In the genomic region with DNA sequence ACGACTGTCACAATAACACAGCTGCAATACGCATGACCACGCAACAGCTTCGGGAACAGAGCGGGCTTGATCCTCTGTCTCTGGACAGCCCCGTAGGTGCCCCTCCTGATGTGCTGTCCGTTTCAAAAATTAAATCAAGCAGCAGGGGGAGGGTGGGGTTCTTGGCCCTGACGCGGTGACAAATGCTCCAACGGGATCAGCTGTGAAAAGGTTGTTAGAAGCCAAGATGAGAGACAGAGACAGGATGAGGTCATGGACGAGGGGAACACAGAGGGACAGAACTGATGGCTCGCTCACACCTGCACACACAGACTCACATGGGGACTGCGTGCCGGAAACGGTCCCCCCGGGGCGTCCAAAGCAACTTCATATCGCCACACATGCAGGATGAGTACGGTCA, we compare ENCODE assay signal across 18 mouse cellular contexts. TPM values are rescaled to one million over a fixed set of nuclear protein-coding genes. Genes with fewer than 3 reads are reported as not detected.
A peak's percentile ranks its signal among the peaks of the same experiment; 100 is the strongest.
DNase-seq lines count a peak whose midpoint lies in the region; ATAC-seq lines count a peak whose summit lies in the region.
"Had no signal": no experiment of that assay in that cellular context is flagged by ENCODE, and none has a peak within 500 bp of the region (broad histone marks: within the 10 kb centered on the region; RNA-seq: fewer than 3 reads in every experiment).

No protein-coding gene starts in this region.

- H3K27ac ChIP-seq in forebrain, embryonic 11.5 days (ENCODE audit: low read depth, low read length), result peak overlapping the region; percentile 88
- no peak overlapping the region for H3K27ac ChIP-seq in forebrain, embryonic 16.5 days (ENCODE audit: low read length)
- H3K27ac ChIP-seq in neural tube, embryonic 12.5 days, result no peak overlapping the region
- peak overlapping the region; percentile 77 for H3K27ac ChIP-seq in hindbrain, embryonic 12.5 days
- H3K27ac ChIP-seq: gastrocnemius, adult 2 months; heart, adult 2 months; limb, embryonic 13.5 days; stomach, postnatal 0 days had no signal

- no peaks in the 10 kb centered on the region for H3K27me3 ChIP-seq in forebrain, embryonic 11.5 days (ENCODE audit: control insufficient read depth, insufficient read depth, low read length)
- no peaks in the 10 kb centered on the region for H3K27me3 ChIP-seq in forebrain, embryonic 16.5 days (replicated peaks; ENCODE audit: control insufficient read depth, insufficient read depth, low read length)
- H3K27me3 ChIP-seq in neural tube, embryonic 12.5 days (replicated peaks), result no peaks in the 10 kb centered on the region
- H3K27me3 ChIP-seq in hindbrain, embryonic 12.5 days, result no peaks in the 10 kb centered on the region

- no peak overlapping the region for H3K9ac ChIP-seq in forebrain, embryonic 11.5 days (ENCODE audit: low read length)
- no peak overlapping the region for H3K9ac ChIP-seq in forebrain, embryonic 16.5 days (replicated peaks; ENCODE audit: low read depth, low read length)
- 0 out of 2 replicates have a peak overlapping the region, but pooled peaks have one; percentile 17 for H3K9ac ChIP-seq in neural tube, embryonic 12.5 days
- H3K9ac ChIP-seq in hindbrain, embryonic 12.5 days, result no peak overlapping the region; the same call in 1 of the 2 replicates
- H3K9ac ChIP-seq: kidney, embryonic 15.5 days; limb, embryonic 13.5 days had no signal

- peaks cover 54% of the 10 kb centered on the region for H3K4me1 ChIP-seq in forebrain, embryonic 11.5 days (replicated peaks; ENCODE audit: control insufficient read depth, insufficient read depth, low read length)
- peaks cover 50% of the 10 kb centered on the region for H3K4me1 ChIP-seq in forebrain, embryonic 16.5 days (replicated peaks; ENCODE audit: control insufficient read depth, insufficient read depth, low read length)
- H3K4me1 ChIP-seq in neural tube, embryonic 12.5 days, result peaks cover 71% of the 10 kb centered on the region
- peaks cover 78% of the 10 kb centered on the region for H3K4me1 ChIP-seq in hindbrain, embryonic 12.5 days

- H3K4me3 ChIP-seq in forebrain, embryonic 11.5 days (ENCODE audit: low read depth, low read length), result no peak overlapping the region
- H3K4me3 ChIP-seq in forebrain, embryonic 16.5 days (replicated peaks; ENCODE audit: low read length), result no peak overlapping the region
- H3K4me3 ChIP-seq in neural tube, embryonic 12.5 days, result no peak overlapping the region
- no peak overlapping the region for H3K4me3 ChIP-seq in hindbrain, embryonic 12.5 days
- H3K4me3 ChIP-seq: erythroblast, embryonic 14.5 days; gastrocnemius, adult 2 months; heart, adult 2 months; kidney, embryonic 15.5 days; limb, embryonic 13.5 days had no signal

- H3K36me3 ChIP-seq in forebrain, embryonic 11.5 days (ENCODE audit: control insufficient read depth, insufficient read depth, low read length), result no peaks in the 10 kb centered on the region
- H3K36me3 ChIP-seq in forebrain, embryonic 16.5 days (ENCODE audit: control insufficient read depth, insufficient read depth), result no peaks in the 10 kb centered on the region
- peaks cover 29% of the 10 kb centered on the region for H3K36me3 ChIP-seq in neural tube, embryonic 12.5 days
- H3K36me3 ChIP-seq in hindbrain, embryonic 12.5 days, result peaks cover 13% of the 10 kb centered on the region; the same call in 1 of the 2 replicates
- H3K36me3 ChIP-seq: limb, embryonic 13.5 days had no signal

- no peaks in the 10 kb centered on the region for H3K9me3 ChIP-seq in forebrain, embryonic 11.5 days (ENCODE audit: control insufficient read depth, low read length)
- no peaks in the 10 kb centered on the region for H3K9me3 ChIP-seq in forebrain, embryonic 16.5 days (ENCODE audit: control insufficient read depth, low read length)
- no peaks in the 10 kb centered on the region for H3K9me3 ChIP-seq in neural tube, embryonic 12.5 days
- H3K9me3 ChIP-seq in hindbrain, embryonic 12.5 days (replicated peaks), result no peaks in the 10 kb centered on the region
- H3K9me3 ChIP-seq: kidney, embryonic 15.5 days; limb, embryonic 13.5 days had no signal

- no peak for ATAC-seq in forebrain, embryonic 11.5 days (replicated peaks; ENCODE audit: low FRiP score)
- no peak for ATAC-seq in forebrain, embryonic 16.5 days
- no peak for ATAC-seq in neural tube, embryonic 12.5 days (ENCODE audit: low FRiP score, low read depth)
- no peak for ATAC-seq in hindbrain, embryonic 12.5 days (ENCODE audit: low FRiP score)

- DNase-seq in forebrain, embryonic 11.5 days (ENCODE audit: low spot score), result no peak
- no peak for DNase-seq in neural tube, embryonic 10.5 days (ENCODE audit: extremely low spot score, low spot score)
- no peak for DNase-seq in thymus, adult 18-20 months
- no peak for DNase-seq in heart, postnatal 36 days
- DNase-seq in gastrocnemius, postnatal 14 days, result no peak
- DNase-seq: B cell, adult 2 months; cerebellum, adult 8-10 months; gastrocnemius, adult 2 months; heart, adult 2 months; lung, postnatal 14 days; right cerebral cortex, postnatal 14 days had no signal

- intact Hi-C loops in heart, postnatal 36 days (cut with DNase I), result no loop called here
- intact Hi-C loops in gastrocnemius, postnatal 14 days (cut with DNase I; ENCODE audit: low total_unique reads), result no loop called here

- WGBS in forebrain, embryonic 11.5 days, result 47% methylated on average over 19 of the region's 19 CpGs
- WGBS in forebrain, embryonic 16.5 days, result 31% methylated on average over 19 of the region's 19 CpGs
- 48% methylated on average over 19 of the region's 19 CpGs for WGBS in neural tube, embryonic 12.5 days
- WGBS in hindbrain, embryonic 12.5 days, result 46% methylated on average over 19 of the region's 19 CpGs

- no peak overlapping the region; the same call in 1 of the 2 replicates for H3K4me2 ChIP-seq in forebrain, embryonic 11.5 days (ENCODE audit: low read depth, low read length, severe bottlenecking)
- no peak overlapping the region for H3K4me2 ChIP-seq in forebrain, embryonic 16.5 days (ENCODE audit: low read length)
- no peak overlapping the region for H3K4me2 ChIP-seq in neural tube, embryonic 12.5 days (replicated peaks)
- H3K4me2 ChIP-seq in hindbrain, embryonic 12.5 days (replicated peaks), result no peak overlapping the region

RNA-seq across cellular contexts. Expression of gene Cntfr, which starts 23.7 kb away (rescaled TPM):
- polyA plus RNA-seq in forebrain, embryonic 11.5 days (2014; fragmentation: Nextera tagmentation; extraction: Ambion mirVana), result 35.2 and 37.1 TPM in 2 replicates
- 12.3 and 16.7 TPM in 2 replicates for polyA plus RNA-seq in forebrain, embryonic 16.5 days (2015; fragmentation: Nextera tagmentation; extraction: Ambion mirVana)
- 32.8 and 36.4 TPM in 2 replicates for polyA plus RNA-seq in neural tube, embryonic 12.5 days (2016; fragmentation: Nextera tagmentation; extraction: Ambion mirVana)
- 28.8 and 35.9 TPM in 2 replicates for polyA plus RNA-seq in hindbrain, embryonic 12.5 days (2016; fragmentation: Nextera tagmentation; extraction: Ambion mirVana)
- total RNA-seq in heart, postnatal 36 days (2021), result 1 to 10 TPM; 2.6 to 3.8 TPM
- 10 to 100 TPM; 15.3 to 38.0 TPM for total RNA-seq in gastrocnemius, postnatal 14 days (2021)
- polyA plus RNA-seq: erythroblast, embryonic 14.5 days had no signal

RNA-seq across cellular contexts. Expression of gene Il11ra1, which starts 26.6 kb away (rescaled TPM):
- polyA plus RNA-seq in forebrain, embryonic 11.5 days (2014; fragmentation: Nextera tagmentation; extraction: Ambion mirVana), result 65.0 and 66.9 TPM in 2 replicates
- 28.3 and 29.2 TPM in 2 replicates for polyA plus RNA-seq in forebrain, embryonic 16.5 days (2015; fragmentation: Nextera tagmentation; extraction: Ambion mirVana)
- polyA plus RNA-seq in neural tube, embryonic 12.5 days (2016; fragmentation: Nextera tagmentation; extraction: Ambion mirVana), result 73.3 and 79.5 TPM in 2 replicates
- polyA plus RNA-seq in hindbrain, embryonic 12.5 days (2016; fragmentation: Nextera tagmentation; extraction: Ambion mirVana), result 125 and 141 TPM in 2 replicates
- 10 to 100 TPM; 85.5 to 91.8 TPM for total RNA-seq in heart, postnatal 36 days (2021)
- total RNA-seq in gastrocnemius, postnatal 14 days (2021), result 10 to 100 TPM; 49.3 to 56.9 TPM

RNA-seq across cellular contexts. Expression of gene Enho, which starts 33.1 kb away (rescaled TPM):
- 28.1 and 34.5 TPM in 2 replicates for polyA plus RNA-seq in forebrain, embryonic 11.5 days (2014; fragmentation: Nextera tagmentation; extraction: Ambion mirVana)
- 51.5 and 68.4 TPM in 2 replicates for polyA plus RNA-seq in forebrain, embryonic 16.5 days (2015; fragmentation: Nextera tagmentation; extraction: Ambion mirVana)
- polyA plus RNA-seq in neural tube, embryonic 12.5 days (2016; fragmentation: Nextera tagmentation; extraction: Ambion mirVana), result 73.6 and 74.1 TPM in 2 replicates
- 73.6 and 78.6 TPM in 2 replicates for polyA plus RNA-seq in hindbrain, embryonic 12.5 days (2016; fragmentation: Nextera tagmentation; extraction: Ambion mirVana)
- 1 to 10 TPM; 9.1 to 9.9 TPM for total RNA-seq in heart, postnatal 36 days (2021)
- 1 to 10 TPM; 6.7 to 9.9 TPM for total RNA-seq in gastrocnemius, postnatal 14 days (2021)

RNA-seq across cellular contexts. Expression of gene Rpp25l, which starts 40.1 kb away (rescaled TPM):
- polyA plus RNA-seq in forebrain, embryonic 11.5 days (2014; fragmentation: Nextera tagmentation; extraction: Ambion mirVana), result 92.0 and 92.5 TPM in 2 replicates
- polyA plus RNA-seq in forebrain, embryonic 16.5 days (2015; fragmentation: Nextera tagmentation; extraction: Ambion mirVana), result 51.7 and 60.5 TPM in 2 replicates
- 65.9 and 66.9 TPM in 2 replicates for polyA plus RNA-seq in neural tube, embryonic 12.5 days (2016; fragmentation: Nextera tagmentation; extraction: Ambion mirVana)
- 55.6 and 66.5 TPM in 2 replicates for polyA plus RNA-seq in hindbrain, embryonic 12.5 days (2016; fragmentation: Nextera tagmentation; extraction: Ambion mirVana)
- 10 to 100 TPM; 31.6 to 32.3 TPM for total RNA-seq in heart, postnatal 36 days (2021)
- 10 to 100 TPM; 40.3 to 49.9 TPM for total RNA-seq in gastrocnemius, postnatal 14 days (2021)

RNA-seq across cellular contexts. Expression of gene Dctn3, which starts 49.8 kb away (rescaled TPM):
- 135 and 142 TPM in 2 replicates for polyA plus RNA-seq in forebrain, embryonic 11.5 days (2014; fragmentation: Nextera tagmentation; extraction: Ambion mirVana)
- polyA plus RNA-seq in forebrain, embryonic 16.5 days (2015; fragmentation: Nextera tagmentation; extraction: Ambion mirVana), result 304 and 315 TPM in 2 replicates
- 225 and 233 TPM in 2 replicates for polyA plus RNA-seq in neural tube, embryonic 12.5 days (2016; fragmentation: Nextera tagmentation; extraction: Ambion mirVana)
- polyA plus RNA-seq in hindbrain, embryonic 12.5 days (2016; fragmentation: Nextera tagmentation; extraction: Ambion mirVana), result 191 and 199 TPM in 2 replicates
- 10 to 100 TPM; 70.7 to 77.7 TPM for total RNA-seq in heart, postnatal 36 days (2021)
- 10 to 100 TPM; 39.6 to 44.8 TPM for total RNA-seq in gastrocnemius, postnatal 14 days (2021)

Comparison
In these comparisons a context has a peak if more than half of its experiments do, and no peak if none do; other contexts are left out.
1. H3K27ac ChIP-seq: peak in forebrain, embryonic 11.5 days (single experiment) and hindbrain, embryonic 12.5 days (single experiment); none in forebrain, embryonic 16.5 days (single experiment) and neural tube, embryonic 12.5 days (single experiment).